Mouse (Mus musculus) erythroblast, embryonic 14.5 days (primary cell): ENCODE results near the gene Foxp1.

Experiments used
- GATA1 ChIP-seq: IDR thresholded peaks from 2 replicates; pipeline ENCODE4 v1.6.1; 2012; ENCODE audit warnings: low read length, inconsistent platforms, mixed read lengths
- TAL1 ChIP-seq: IDR thresholded peaks from 3 replicates; pipeline ENCODE4 v1.6.1; 2012; ENCODE audit warnings: low read length, inconsistent platforms, mixed read lengths

GRCm38 (mm10) chr6:99063982-99064484 lies 458.5 kb downstream of the Foxp1 start:
- no peak for TF ChIP-seq GATA1
- TF ChIP-seq TAL1 = no peak
